Mouse (Mus musculus): ENCODE results near the gene Prkab1. TPM values are rescaled to one million over a fixed set of nuclear protein-coding genes. Genes with fewer than 3 reads are reported as not detected.

The Prkab1 gene
- total and polyA plus RNA-seq, 2 experiments from 2014 or later = 47.0 TPM

GRCm38 (mm10) chr5:115987284-115987683 is 37.0 kb downstream of the Prkab1 start:
- no peak for DNase-seq (ENCODE audit: low spot score)
- TF ChIP-seq CTCF (IDR thresholded peaks at IDR 0.05) = no peak
- H3K27me3 ChIP-seq (ENCODE audit: insufficient read depth, low read length) = no peaks in the 10 kb centered on the region
- no peak overlapping the region for H3K9ac ChIP-seq (replicated peaks; ENCODE audit: low read length, poor library complexity, severe bottlenecking)
- no peaks in the 10 kb centered on the region for H3K4me1 ChIP-seq (ENCODE audit: insufficient read depth, low read length)
- H3K4me2 ChIP-seq (ENCODE audit: low read depth, low read length, poor library complexity, severe bottlenecking) = no peak overlapping the region
- 92% methylated on average over 12 of the region's 12 CpGs for WGBS
- H3K4me3 ChIP-seq (ENCODE audit: low read depth, low read length) = no peak overlapping the region
- H3K9me3 ChIP-seq (ENCODE audit: low read length) = peaks cover 8% of the 10 kb centered on the region; the same call in 1 of the 2 replicates
- H3K36me3 ChIP-seq (ENCODE audit: insufficient read depth, low read length) = peaks cover 65% of the 10 kb centered on the region
- H3K27ac ChIP-seq (ENCODE audit: low read depth, low read length) = no peak overlapping the region
- ATAC-seq (ENCODE audit: low FRiP score) = no peak

DNA sequence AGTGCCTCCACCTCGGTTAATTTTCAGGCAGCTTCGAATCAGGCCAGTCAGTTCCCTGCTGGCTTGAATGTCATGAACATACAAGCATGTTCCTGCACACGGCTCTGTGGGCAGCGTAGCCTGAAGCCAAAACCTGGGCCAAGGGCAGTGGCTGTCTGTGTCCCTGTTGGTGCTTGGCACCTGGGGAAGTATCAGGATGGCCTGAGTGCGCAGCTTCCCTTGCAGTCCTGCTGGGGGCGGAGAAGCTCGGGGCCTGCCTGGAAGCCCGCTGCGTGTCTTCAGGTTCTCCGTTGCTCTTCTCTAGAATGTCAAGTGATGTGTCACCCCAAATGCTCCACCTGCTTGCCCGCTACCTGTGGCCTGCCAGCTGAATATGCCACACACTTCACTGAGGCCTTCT is 39.2 kb downstream of the Prkab1 start:
- DNase-seq (ENCODE audit: low spot score) (no peak), ATAC-seq (ENCODE audit: low FRiP score) (no peak)
- Histone ChIP-seq H3K36me3 (ENCODE audit: insufficient read depth, low read length) (peaks cover 53% of the 10 kb centered on the region), H3K4me3 (ENCODE audit: low read depth, low read length) (no peak overlapping the region), H3K4me2 (ENCODE audit: low read depth, low read length, poor library complexity, severe bottlenecking) (no peak overlapping the region), H3K9me3 (ENCODE audit: low read length) (no peaks in the 10 kb centered on the region), H3K27me3 (ENCODE audit: insufficient read depth, low read length) (no peaks in the 10 kb centered on the region), H3K27ac (ENCODE audit: low read depth, low read length) (no peak overlapping the region), H3K9ac (replicated peaks; ENCODE audit: low read length, poor library complexity, severe bottlenecking) (no peak overlapping the region), H3K4me1 (ENCODE audit: insufficient read depth, low read length) (no peaks in the 10 kb centered on the region)
- 91% methylated on average over 11 of the region's 11 CpGs for WGBS
- TF ChIP-seq CTCF (IDR thresholded peaks at IDR 0.05) = no peak

DNA sequence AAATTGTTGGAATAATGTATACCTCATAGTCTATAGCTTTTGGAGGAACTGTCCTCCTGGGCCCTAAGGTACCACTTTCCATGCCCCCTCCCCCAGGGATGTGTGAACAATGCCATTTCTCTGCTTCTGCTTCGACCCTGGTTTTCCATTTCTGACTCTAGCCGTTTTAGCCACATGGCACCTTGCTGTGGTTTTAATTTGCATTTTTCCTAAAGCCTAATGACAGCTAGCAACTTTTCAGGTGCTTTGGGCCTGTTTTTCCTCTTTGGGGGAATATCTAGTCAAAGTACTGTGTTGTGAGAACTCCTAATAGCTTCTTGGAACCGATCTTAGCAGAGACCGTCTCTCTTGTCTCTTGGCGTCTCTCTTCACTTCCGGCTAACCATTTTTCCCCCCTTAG is 39.9 kb downstream of the Prkab1 start:
- 93% methylated on average over 6 of the region's 6 CpGs for WGBS
- no peaks in the 10 kb centered on the region for H3K27me3 ChIP-seq (ENCODE audit: insufficient read depth, low read length)
- ATAC-seq (ENCODE audit: low FRiP score) = no peak
- H3K36me3 ChIP-seq (ENCODE audit: insufficient read depth, low read length) = peaks cover 50% of the 10 kb centered on the region
- H3K9ac ChIP-seq (replicated peaks; ENCODE audit: low read length, poor library complexity, severe bottlenecking) = no peak overlapping the region
- no peak overlapping the region for H3K27ac ChIP-seq (ENCODE audit: low read depth, low read length)
- H3K4me3 ChIP-seq (ENCODE audit: low read depth, low read length) = no peak overlapping the region
- no peaks in the 10 kb centered on the region for H3K9me3 ChIP-seq (ENCODE audit: low read length)
- no peak for DNase-seq (ENCODE audit: low spot score)
- no peak for TF ChIP-seq CTCF (IDR thresholded peaks at IDR 0.05)
- no peak overlapping the region for H3K4me2 ChIP-seq (ENCODE audit: low read depth, low read length, poor library complexity, severe bottlenecking)
- H3K4me1 ChIP-seq (ENCODE audit: insufficient read depth, low read length) = no peaks in the 10 kb centered on the region

DNA sequence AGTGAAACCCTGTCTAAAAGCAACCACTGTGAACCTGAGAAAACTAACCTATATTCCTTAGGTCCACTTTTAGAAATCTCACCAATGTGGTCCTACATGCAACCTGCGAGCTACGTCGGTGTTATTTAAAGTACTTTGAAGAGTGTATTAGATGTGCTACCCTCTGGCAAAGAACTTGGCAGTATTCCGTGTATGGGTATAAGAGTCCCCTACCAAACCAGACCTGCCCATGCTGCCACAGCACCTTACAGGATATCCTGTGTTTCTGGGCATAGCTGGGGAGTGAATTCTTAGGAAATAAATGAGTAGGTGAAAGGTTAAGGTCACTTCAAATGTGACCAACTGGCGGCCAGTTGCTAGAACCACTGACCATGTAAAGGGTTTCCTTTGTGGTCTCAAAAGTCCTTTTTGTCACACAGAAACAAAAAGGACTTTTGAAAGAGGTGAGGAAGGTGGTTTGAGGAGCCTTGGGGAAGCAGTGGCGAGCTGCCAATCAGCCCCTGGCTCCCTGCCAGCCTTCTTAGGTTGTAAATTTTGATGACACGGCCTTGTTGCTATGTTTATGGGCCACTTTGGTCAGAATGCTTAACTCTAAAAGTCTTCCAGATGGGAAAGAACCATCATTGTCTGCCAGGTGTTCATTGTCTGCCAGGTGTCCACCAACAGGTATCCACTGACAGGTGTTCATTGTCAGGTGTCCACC is 41.5 kb downstream of the Prkab1 start:
- no peak for TF ChIP-seq CTCF (IDR thresholded peaks at IDR 0.05)
- DNase-seq (ENCODE audit: low spot score) = no peak

DNA sequence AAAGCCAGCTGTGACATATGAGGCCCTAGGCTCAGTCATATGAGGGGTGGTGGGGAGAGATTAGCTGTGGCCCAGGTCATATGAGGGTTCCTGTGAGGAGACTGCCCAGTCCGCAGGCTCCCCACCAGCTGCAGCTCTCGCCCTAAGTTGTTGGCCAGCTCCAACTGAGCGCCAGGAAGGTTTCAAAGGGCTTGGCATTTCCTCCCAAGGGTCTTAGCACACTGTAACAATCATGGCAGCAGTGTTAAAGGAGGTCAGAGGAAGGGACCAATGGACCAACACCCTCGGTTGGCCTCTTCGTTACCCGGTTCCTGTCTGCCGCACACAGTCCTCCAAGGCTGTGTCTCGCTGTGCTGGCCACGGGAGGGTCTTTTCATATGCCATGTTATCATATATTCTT is 43.8 kb downstream of the Prkab1 start:
- H3K9ac ChIP-seq (replicated peaks; ENCODE audit: low read length, poor library complexity, severe bottlenecking) = no peak overlapping the region
- H3K9me3 ChIP-seq (ENCODE audit: low read length) = no peaks in the 10 kb centered on the region
- peaks cover 28% of the 10 kb centered on the region for H3K36me3 ChIP-seq (ENCODE audit: insufficient read depth, low read length)
- no peak for ATAC-seq (ENCODE audit: low FRiP score)
- WGBS = 92% methylated on average over 9 of the region's 9 CpGs
- H3K4me3 ChIP-seq (ENCODE audit: low read depth, low read length) = no peak overlapping the region
- no peak for TF ChIP-seq CTCF (IDR thresholded peaks at IDR 0.05)
- no peaks in the 10 kb centered on the region for H3K27me3 ChIP-seq (ENCODE audit: insufficient read depth, low read length)
- H3K27ac ChIP-seq (ENCODE audit: low read depth, low read length) = no peak overlapping the region
- H3K4me2 ChIP-seq (ENCODE audit: low read depth, low read length, poor library complexity, severe bottlenecking) = no peak overlapping the region
- 0 out of 2 replicates have a peak, but pooled peaks cover 7% of the 10 kb centered on the region for H3K4me1 ChIP-seq (ENCODE audit: insufficient read depth, low read length)
- no peak for DNase-seq (ENCODE audit: low spot score)

More for the DNA sequence above, 41.5 kb downstream of the Prkab1 start:
- Histone ChIP-seq H3K36me3 (ENCODE audit: insufficient read depth, low read length) (peaks cover 39% of the 10 kb centered on the region), H3K27ac (ENCODE audit: low read depth, low read length) (no peak overlapping the region), H3K9ac (replicated peaks; ENCODE audit: low read length, poor library complexity, severe bottlenecking) (no peak overlapping the region), H3K4me3 (ENCODE audit: low read depth, low read length) (no peak overlapping the region), H3K27me3 (ENCODE audit: insufficient read depth, low read length) (no peaks in the 10 kb centered on the region), H3K4me2 (ENCODE audit: low read depth, low read length, poor library complexity, severe bottlenecking) (no peak overlapping the region), H3K9me3 (ENCODE audit: low read length) (no peaks in the 10 kb centered on the region), H3K4me1 (ENCODE audit: insufficient read depth, low read length) (0 out of 2 replicates have a peak, but pooled peaks cover 7% of the 10 kb centered on the region)
- 74% methylated on average over 7 of the region's 7 CpGs for WGBS
- ATAC-seq (ENCODE audit: low FRiP score) = no peak

- Histone ChIP-seq H3K4me3 (ENCODE audit: low read depth, low read length) (no peak overlapping the region), H3K9me3 (ENCODE audit: low read length) (no peaks in the 10 kb centered on the region), H3K27me3 (ENCODE audit: insufficient read depth, low read length) (no peaks in the 10 kb centered on the region), H3K4me2 (ENCODE audit: low read depth, low read length, poor library complexity, severe bottlenecking) (no peak overlapping the region), H3K4me1 (ENCODE audit: insufficient read depth, low read length) (0 out of 2 replicates have a peak, but pooled peaks cover 7% of the 10 kb centered on the region), H3K9ac (replicated peaks; ENCODE audit: low read length, poor library complexity, severe bottlenecking) (no peak overlapping the region), H3K36me3 (ENCODE audit: insufficient read depth, low read length) (peaks cover 23% of the 10 kb centered on the region), H3K27ac (ENCODE audit: low read depth, low read length) (no peak overlapping the region)
- DNase-seq (ENCODE audit: low spot score) (no peak), ATAC-seq (ENCODE audit: low FRiP score) (no peak)
- 63% methylated on average over 16 of the region's 16 CpGs for WGBS
- TF ChIP-seq CTCF (IDR thresholded peaks at IDR 0.05) = peak; percentile 54
Observed at GRCm38 (mm10) chr5:115979134-115979696, 45.1 kb downstream of the Prkab1 start.
